Mouse (Mus musculus): Measurements from ENCODE around the gene Crebl2. TPM values are rescaled to one million over a fixed set of nuclear protein-coding genes. Genes with fewer than 3 reads are reported as not detected.

Crebl2 gene
- total and polyA plus RNA-seq, 3 experiments, result 1.5 to 3.7 TPM; not detected in 1

DNA sequence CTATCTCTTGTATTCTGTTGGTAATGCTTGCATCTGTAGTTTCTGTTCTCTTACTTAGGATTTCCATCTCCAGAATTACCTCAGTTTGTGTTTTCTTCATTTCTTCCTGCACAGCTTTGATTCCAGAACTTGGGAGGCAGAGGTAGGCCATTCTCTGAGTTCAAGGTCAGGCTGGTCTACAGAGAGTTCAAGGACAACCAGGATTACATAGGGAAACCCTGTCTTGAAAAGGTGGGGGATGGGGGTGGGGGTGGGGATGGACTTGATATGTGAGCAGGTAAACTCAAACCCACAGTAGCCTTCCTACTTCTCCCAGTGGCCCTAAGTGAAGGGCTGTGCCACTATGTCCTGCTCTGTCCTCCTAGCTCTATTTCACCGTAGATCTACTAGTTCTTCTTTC, 16.9 kb upstream of the Crebl2 start:
- H3K4me1 ChIP-seq (ENCODE audit: control insufficient read depth in 1 of 2, insufficient read depth in 2 of 2, low read length in 2 of 2), result no peaks in the 10 kb centered on the region
- H3K27me3 ChIP-seq (ENCODE audit: control insufficient read depth in 1 of 2, insufficient read depth in 2 of 2, low read length in 2 of 2), result peaks cover 8 to 11% of the 10 kb centered on the region in 2 experiments
- H3K36me3 ChIP-seq (ENCODE audit: control insufficient read depth in 1 of 2, insufficient read depth in 2 of 2, low read length in 2 of 2), result no peaks in the 10 kb centered on the region
- no peak overlapping the region for H3K9ac ChIP-seq (ENCODE audit: control insufficient read depth, low read depth, low read length, poor library complexity, severe bottlenecking)
- no peak for DNase-seq (ENCODE audit: low read depth, low spot score)
- H3K9me3 ChIP-seq (replicated peaks; ENCODE audit: insufficient read depth, low read length), result no peaks in the 10 kb centered on the region
- no peak overlapping the region for H3K27ac ChIP-seq (ENCODE audit: control insufficient read depth, low read depth, low read length)
- no peak overlapping the region for H3K4me3 ChIP-seq (ENCODE audit: control insufficient read depth in 1 of 2, insufficient read depth in 1 of 2, low read depth in 2 of 2, low read length in 2 of 2)
- H3K79me2 ChIP-seq (ENCODE audit: control insufficient read depth, insufficient read depth, low read length, poor library complexity), result no peaks in the 10 kb centered on the region
- TF ChIP-seq BHLHE40 (IDR thresholded peaks at IDR 0.05; ENCODE audit: borderline replicate concordance, low read depth, low read length), result no peak
- no peak for TF ChIP-seq NELFE (IDR thresholded peaks at IDR 0.05; ENCODE audit: low read depth, low read length)
- TF ChIP-seq TCF12 (IDR thresholded peaks at IDR 0.05; ENCODE audit: low read depth, low read length), result no peak
- TF ChIP-seq MYC (IDR thresholded peaks at IDR 0.05; ENCODE audit: low read depth, low read length), result no peak
- no peak for TF ChIP-seq MAX (IDR thresholded peaks at IDR 0.05; ENCODE audit: low read length)
- no peak for TF ChIP-seq MAFK (IDR thresholded peaks at IDR 0.05; ENCODE audit: borderline replicate concordance, low read depth, low read length)
- TF ChIP-seq POLR2AphosphoS2 (IDR thresholded peaks at IDR 0.05; ENCODE audit: low read length), result no peak
- TF ChIP-seq NRF1 (IDR thresholded peaks at IDR 0.05; ENCODE audit: insufficient read depth, low read depth, low read length, poor library complexity, severe bottlenecking), result no peak
- TF ChIP-seq POLR2AphosphoS5 (IDR thresholded peaks at IDR 0.05; ENCODE audit: borderline replicate concordance, low read depth, low read length), result no peak
- TF ChIP-seq EP300 (IDR thresholded peaks at IDR 0.05; ENCODE audit: low read depth in 1 of 2, low read length in 2 of 2), result no peak
- no peak for TF ChIP-seq USF2 (IDR thresholded peaks at IDR 0.05; ENCODE audit: borderline replicate concordance in 1 of 2, insufficient read depth in 1 of 2, low read depth in 1 of 2, low read length in 2 of 2)
- no peak for TF ChIP-seq UBTF (IDR thresholded peaks at IDR 0.05; ENCODE audit: borderline replicate concordance, insufficient read depth, low read depth, low read length)
- TF ChIP-seq ELF1 (IDR thresholded peaks at IDR 0.05; ENCODE audit: low read depth, low read length), result no peak
- TF ChIP-seq ZKSCAN1 (IDR thresholded peaks at IDR 0.05; ENCODE audit: low read depth, low read length), result no peak
- no peak for TF ChIP-seq KAT2A (conservative IDR thresholded peaks at IDR 0.05; ENCODE audit: low read depth, low read length)
- TF ChIP-seq GATA1 (IDR thresholded peaks at IDR 0.05; ENCODE audit: low read depth, low read length), result no peak

DNA sequence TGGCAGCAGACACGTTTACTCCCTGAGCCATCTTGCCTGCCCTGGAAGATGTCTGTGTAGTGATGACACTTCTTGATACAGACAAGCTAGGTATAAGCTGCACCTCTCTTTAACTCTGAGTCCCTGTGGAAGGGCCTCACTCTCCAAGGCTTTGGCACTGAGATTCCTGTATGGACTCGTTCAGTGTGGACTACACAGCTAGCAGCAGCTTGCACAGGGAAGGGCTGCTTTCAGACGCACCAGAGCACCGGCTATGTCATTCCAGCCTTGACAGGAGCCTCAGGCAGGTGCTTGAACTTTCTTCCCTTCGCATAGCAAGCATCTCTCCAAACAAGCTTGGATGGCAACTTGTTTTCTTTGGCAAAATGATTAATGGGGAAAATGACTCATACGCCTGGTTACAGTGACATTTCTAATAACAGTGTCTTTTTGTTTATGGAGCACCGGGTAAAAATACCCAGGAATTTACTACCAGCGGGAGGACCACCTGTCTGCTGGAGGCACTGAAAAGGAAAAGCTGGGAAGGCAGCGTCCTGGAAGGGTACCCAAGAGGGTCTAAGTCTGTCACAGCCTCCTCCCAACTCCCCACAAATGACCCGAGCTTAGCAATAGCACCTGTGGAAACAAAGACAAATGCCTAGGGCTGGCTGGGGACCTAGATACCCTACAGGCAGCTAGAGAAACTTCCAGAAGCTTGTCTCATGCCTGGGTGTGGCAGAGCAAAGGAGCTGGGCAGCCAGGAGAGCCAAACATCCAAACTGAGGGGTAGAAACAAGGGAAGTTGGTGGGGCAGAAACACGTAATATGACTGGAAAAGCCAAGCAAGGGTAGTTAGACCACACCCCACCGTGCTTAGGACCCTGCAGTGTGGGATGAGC, 12.7 kb upstream of the Crebl2 start:
- Histone ChIP-seq H3K9ac (ENCODE audit: control insufficient read depth, low read depth, low read length, poor library complexity, severe bottlenecking) (no peak overlapping the region), H3K27ac (ENCODE audit: control insufficient read depth, low read depth, low read length) (no peak overlapping the region), H3K4me1 (ENCODE audit: control insufficient read depth in 1 of 2, insufficient read depth in 2 of 2, low read length in 2 of 2) (no peaks in the 10 kb centered on the region), H3K36me3 (ENCODE audit: control insufficient read depth in 1 of 2, insufficient read depth in 2 of 2, low read length in 2 of 2) (no peaks in the 10 kb centered on the region), H3K27me3 (ENCODE audit: control insufficient read depth in 1 of 2, insufficient read depth in 2 of 2, low read length in 2 of 2) (peaks cover 11 to 16% of the 10 kb centered on the region in 2 experiments), H3K79me2 (ENCODE audit: control insufficient read depth, insufficient read depth, low read length, poor library complexity) (no peaks in the 10 kb centered on the region), H3K9me3 (replicated peaks; ENCODE audit: insufficient read depth, low read length) (no peaks in the 10 kb centered on the region), H3K4me3 (ENCODE audit: control insufficient read depth in 1 of 2, insufficient read depth in 1 of 2, low read depth in 2 of 2, low read length in 2 of 2) (no peak overlapping the region)
- no peak for DNase-seq (ENCODE audit: low read depth, low spot score)
- no peak for TF ChIP-seq MAZ (IDR thresholded peaks at IDR 0.05; ENCODE audit: low read depth, low read length)
- no peak for TF ChIP-seq GATA1 (IDR thresholded peaks at IDR 0.05; ENCODE audit: low read depth, low read length)
- TF ChIP-seq MXI1 (IDR thresholded peaks at IDR 0.05; ENCODE audit: low read depth, low read length), result no peak
- TF ChIP-seq CHD1 (IDR thresholded peaks at IDR 0.05; ENCODE audit: low read depth, low read length), result no peak
- TF ChIP-seq CTCF (IDR thresholded peaks at IDR 0.05 in 2 of 3, conservative IDR thresholded peaks at IDR 0.05 in 1 of 3; ENCODE audit: control insufficient read depth in 1 of 3, insufficient read depth in 1 of 3, low read depth in 2 of 3, low read length in 3 of 3, poor library complexity in 1 of 3, severe bottlenecking in 1 of 3), result no peak
- TF ChIP-seq MAFK (IDR thresholded peaks at IDR 0.05; ENCODE audit: borderline replicate concordance, low read depth, low read length), result no peak
- TF ChIP-seq ZMIZ1 (IDR thresholded peaks at IDR 0.05; ENCODE audit: low read depth, low read length), result no peak
- no peak for TF ChIP-seq USF2 (IDR thresholded peaks at IDR 0.05; ENCODE audit: borderline replicate concordance in 1 of 2, insufficient read depth in 1 of 2, low read depth in 1 of 2, low read length in 2 of 2)
- no peak for TF ChIP-seq TCF12 (IDR thresholded peaks at IDR 0.05; ENCODE audit: low read depth, low read length)
- TF ChIP-seq RCOR1 (IDR thresholded peaks at IDR 0.05; ENCODE audit: low read depth, low read length), result no peak
- no peak for TF ChIP-seq CHD2 (IDR thresholded peaks at IDR 0.05; ENCODE audit: low read length)
- TF ChIP-seq ZKSCAN1 (IDR thresholded peaks at IDR 0.05; ENCODE audit: low read depth, low read length), result no peak
- no peak for TF ChIP-seq RAD21 (IDR thresholded peaks at IDR 0.05; ENCODE audit: low read depth, low read length)
- TF ChIP-seq TBP (IDR thresholded peaks at IDR 0.05; ENCODE audit: low read depth, low read length), result no peak
- no peak for TF ChIP-seq GABPA (IDR thresholded peaks at IDR 0.05; ENCODE audit: low read depth, low read length)
- no peak for TF ChIP-seq UBTF (IDR thresholded peaks at IDR 0.05; ENCODE audit: borderline replicate concordance, insufficient read depth, low read depth, low read length)
- no peak for TF ChIP-seq ETS1 (IDR thresholded peaks at IDR 0.05; ENCODE audit: low read depth, low read length)
